Mouse (Mus musculus) frontal cortex, adult 2 months (tissue): ENCODE measurements around the gene Aspscr1. TPM values are rescaled to one million over a fixed set of nuclear protein-coding genes. Genes with fewer than 3 reads are reported as not detected.

Experiments used
- DNase-seq, 2 experiments: peaks; one replicate each; pipeline ENCODE4 v3.0.0; 2022; ENCODE audit warnings: low spot score in 1 of 2; ENCODE audit errors: extremely low spot score in 1 of 2
- polyA plus RNA-seq: library from polyadenylated mRNA; depleted of rRNA; stranded (reverse); fragments of >200 nt; gene quantifications from 2 replicates; pipeline ENCODE4 v1.2.3, GENCODE M21; 2012

Aspscr1 gene
- polyA plus RNA-seq, 1 experiment = 51.8 TPM

DNA sequence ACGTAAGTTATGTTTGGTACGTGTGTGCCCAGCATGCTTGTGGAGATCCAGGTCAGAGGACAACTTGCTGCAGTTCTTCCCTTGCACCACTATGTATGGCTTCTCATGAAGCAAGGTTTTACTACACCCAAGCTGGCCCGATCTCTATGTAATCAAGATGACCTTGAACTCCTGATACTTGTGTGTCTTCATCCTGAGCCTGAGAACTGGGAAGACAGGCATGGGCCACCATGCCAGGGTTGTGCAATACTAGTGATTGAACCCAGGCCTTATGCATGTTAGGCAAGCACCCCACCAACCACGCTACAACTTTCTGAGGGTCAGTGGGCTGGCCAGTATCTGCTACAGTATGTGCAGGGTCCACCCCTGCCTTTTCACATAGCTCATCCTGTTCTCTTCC is 4.2 kb downstream of the Aspscr1 start:
- no peak for DNase-seq

DNA sequence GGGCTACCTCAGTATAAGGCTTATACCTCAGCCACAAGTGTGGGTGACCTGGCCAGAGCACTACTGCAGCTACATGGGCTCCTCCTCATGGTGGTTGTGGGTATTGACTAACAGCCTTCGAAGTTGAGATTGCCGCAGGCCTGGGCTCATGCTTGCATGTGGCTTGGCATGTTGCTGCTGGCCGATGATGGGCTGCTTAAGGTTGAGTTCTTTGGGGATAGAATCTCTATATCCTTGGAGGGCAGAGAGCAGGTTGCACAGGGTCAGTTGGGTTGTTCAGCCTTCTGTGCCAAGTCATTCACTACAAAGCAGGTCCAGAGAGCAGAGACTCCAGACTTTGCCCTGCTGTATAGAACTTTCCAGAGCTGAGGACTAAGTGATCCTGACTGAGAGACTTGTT is 7.1 kb downstream of the Aspscr1 start:
- no peak for DNase-seq

DNA sequence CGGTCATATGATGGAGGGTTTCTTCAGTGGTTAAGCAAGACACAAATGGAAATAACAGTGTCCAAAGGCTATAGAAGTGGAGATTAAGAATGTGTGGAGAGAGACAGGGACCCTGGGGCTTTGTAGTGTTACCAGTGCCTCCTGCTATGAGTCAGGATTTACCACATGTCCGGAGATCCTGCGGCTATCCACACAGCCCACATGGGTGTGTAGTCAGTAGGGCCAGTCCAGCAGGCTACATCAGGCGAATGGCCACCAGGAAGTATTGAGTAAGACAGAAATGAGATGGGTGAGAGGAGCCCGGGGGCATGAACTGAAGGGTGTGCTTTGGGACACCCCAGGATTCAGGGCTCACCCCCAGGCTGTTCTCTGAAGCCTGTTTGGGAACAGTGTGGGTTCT is 9.9 kb downstream of the Aspscr1 start:
- DNase-seq = no peak

DNA sequence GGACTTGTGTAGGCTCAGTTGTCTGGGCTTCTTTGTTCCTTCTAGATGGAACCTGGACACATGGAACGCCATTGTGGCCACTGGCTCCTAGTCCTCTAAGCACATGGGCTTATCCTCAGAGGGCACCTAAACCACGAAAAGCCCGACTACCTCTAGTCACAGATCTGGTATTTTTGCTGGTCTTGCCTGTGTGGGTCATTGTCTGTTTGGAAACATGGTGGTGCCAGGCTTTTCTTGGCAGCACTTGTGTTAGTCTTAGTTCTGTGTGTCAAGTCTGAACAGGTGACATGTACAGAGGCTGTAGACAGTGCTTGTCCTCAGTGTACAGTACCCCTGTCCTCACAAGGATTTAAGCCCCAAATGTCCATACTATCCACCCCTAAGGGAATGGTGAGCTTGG is 10.8 kb downstream of the Aspscr1 start:
- no peak for DNase-seq

DNA sequence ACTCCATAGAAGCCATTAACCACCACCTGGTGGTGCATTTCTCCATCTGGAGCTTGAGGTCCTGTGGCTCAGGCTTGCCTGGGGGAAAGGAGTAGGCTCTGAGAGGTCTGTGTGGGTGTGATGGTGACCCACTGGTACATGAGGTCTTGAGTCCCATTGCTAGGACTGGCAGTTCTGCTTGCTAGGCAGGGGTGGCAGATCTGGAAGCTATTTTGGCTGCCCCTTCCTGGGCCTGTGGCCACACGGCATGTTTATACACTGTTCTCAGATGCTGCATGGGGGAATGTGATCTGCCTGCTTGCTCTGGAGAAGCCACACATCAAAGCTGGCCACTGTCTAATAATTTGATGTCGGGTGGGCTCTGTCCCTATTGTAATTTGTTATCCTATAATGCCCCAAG is 11.3 kb downstream of the Aspscr1 start:
- DNase-seq = no peak

DNA sequence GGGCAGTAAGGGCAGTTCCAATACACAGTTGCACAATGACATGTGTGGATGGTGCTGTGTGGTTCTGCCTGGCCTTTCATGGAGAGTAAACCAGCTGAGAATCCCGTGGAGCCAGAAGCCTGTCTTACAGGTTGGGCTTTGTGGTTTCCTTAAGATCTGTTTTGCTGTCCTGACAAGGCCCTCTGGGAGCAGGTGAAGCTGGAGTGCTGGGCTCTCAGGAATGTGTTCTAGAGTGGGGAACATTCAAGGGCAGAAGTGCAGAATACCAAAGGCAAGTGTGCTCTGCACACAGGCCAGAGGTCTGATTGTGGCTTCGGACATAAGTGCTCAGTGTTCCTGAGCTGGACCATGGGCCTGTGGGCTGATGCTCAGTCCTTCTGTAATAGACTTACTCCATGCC is 11.9 kb downstream of the Aspscr1 start:
- no peak for DNase-seq

DNA sequence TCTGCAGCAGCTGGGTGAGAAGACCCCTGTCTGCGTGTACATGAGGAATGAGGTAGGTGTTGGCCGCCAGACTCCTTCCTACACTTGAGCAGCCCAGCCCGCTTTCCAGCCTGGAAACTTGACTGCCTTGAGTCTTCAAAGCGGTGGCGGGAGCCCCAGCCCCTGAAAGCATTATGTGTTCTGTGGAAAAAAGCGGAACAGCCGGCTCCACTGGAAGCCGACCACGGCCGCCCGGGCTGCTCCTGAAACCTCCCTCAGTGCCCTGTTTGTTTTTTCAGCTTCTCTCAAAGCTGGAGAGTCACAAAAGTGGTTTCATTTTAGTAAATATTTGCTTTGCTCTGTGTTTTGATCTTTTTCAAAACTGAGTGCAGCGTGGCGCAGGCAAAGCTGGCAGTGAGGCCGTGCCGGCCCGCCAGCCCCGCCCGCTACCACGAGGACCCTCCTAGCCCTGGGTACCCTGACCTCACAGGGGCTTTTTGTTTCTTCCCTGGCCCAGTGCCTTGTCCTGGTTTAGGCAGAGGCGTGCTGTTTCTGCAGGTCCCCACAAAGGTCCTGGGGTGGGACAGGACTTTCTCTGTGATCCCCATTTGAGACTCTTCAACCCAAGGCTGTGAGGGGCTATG is 14.0 kb downstream of the Aspscr1 start:
- DNase-seq = no peak

DNA sequence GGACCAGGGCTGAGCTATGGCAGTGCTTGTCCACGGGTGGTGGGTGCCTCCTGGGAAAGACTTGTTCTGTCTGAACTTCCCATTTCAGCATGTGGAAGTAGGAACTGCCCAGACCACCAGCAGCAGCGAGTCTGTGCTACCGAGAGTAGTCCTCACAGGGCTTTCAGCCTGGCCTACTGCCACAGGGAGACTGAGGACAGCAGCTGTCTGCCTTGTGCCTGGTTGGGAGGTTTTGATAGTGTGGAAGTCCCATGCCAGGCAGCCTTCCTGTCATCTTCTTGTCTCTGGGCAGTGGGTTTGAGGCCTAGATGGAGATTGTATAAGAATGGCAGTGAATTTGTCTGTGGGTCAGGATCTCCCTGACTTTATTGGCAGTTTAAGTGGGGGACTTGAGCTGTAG is 16.6 kb downstream of the Aspscr1 start:
- no peak for DNase-seq

DNA sequence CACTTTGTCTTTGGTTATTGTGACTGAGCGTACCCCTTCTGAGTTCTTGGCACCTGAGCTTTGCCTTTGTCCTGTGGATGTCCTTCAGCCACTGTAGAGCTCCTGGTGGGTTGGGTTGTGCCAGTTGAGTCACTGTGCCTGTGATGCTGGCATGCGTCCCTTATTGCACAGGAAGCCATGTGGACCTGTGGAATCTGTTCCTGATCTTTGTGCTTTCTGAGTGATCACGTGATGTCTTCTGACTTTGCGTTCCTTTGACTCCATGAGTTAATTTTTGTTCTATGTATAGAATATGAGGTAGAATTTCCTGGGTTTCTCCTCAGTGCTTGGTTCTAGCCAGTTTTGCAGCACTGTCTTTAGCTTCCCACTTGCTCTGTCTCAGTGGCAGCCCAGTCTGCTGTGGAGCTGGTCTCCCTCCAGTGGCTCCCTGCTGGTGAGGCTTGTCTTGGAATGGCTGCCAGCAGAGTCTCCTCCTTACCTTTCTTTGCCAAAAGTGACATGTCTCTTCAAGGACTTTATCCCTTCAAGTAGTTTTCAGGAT is 19.8 kb downstream of the Aspscr1 start:
- peak in 1 of 2 experiments; percentile 46 for DNase-seq

DNA sequence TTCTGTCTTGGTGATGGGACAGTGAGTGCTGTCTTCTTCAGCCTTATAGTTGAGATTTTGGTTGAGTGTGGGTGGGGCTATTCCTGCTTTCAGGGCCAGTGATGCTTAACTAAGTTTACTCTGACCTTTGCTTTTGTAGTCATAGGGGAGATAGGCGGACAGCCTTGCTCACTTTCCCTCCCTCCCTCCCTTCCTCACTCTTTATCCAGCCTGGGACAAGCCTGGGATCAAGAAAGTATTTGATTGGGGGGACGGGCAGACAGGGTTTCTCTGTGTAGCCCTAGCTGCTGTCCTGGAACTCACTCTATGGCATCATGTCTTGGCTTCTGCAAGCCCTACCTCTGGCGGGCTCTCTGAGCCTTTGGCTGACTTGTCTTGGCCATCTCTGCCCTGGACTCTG is 20.7 kb downstream of the Aspscr1 start:
- DNase-seq = no peak

DNA sequence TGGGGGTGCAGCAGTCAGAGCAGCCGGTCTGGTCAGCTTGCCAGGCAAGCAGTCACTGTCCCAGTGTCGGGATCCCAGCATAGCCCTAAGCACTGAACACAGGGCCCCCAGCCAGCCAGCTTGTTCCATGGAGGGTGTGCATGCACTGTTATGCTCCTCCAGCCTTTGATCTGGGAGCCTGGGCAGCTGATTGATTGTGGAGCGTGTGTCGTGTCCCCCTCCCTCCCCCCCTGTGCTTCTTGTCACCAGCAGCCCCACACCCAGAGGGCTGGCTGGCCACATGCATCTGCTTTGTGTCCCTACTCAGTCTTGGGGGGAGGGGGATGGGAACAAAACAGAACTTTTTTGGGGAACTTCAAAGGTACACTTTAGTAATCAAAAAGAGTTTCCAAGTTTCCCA is 22.4 kb downstream of the Aspscr1 start:
- no peak for DNase-seq

DNA sequence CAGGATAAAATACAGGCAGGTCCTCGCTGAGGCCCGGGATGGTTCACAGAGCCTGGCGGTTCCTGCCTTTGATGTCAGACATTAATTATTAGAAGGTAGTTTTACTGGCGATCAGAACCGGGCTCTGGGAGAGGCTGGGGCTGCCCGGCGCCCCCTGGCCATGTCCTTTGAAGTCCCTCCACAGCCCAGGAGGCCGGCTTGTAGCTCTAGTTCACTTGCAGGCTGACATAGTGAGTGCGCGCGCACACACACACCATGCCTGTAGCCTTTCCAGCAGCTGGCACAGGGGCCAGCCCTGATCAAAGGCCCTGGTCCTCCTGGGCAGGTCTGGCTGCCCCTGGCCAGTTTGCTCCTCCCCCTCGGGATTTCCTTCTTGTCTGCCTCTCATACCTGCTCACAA is 22.9 kb downstream of the Aspscr1 start:
- DNase-seq = no peak

DNA sequence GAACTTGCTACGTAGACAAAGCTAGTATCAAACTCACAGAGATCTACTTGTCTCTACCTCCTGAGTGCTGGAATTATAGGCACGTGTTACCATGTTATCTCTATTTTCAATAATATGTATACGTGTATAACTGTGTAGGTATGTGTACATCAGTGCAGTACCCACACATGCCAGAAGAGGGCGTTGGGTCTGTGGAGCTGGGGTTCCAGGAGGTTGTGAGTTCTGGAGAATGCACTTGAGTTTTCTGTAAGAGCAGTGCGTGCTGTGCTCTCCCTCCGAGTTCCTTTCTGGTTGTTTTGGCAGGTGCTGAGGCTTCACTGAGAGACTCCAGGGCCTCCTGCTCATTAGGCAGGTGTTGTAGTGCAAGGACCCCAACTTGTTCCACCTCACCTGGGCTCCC is 23.8 kb downstream of the Aspscr1 start:
- DNase-seq = no peak

DNA sequence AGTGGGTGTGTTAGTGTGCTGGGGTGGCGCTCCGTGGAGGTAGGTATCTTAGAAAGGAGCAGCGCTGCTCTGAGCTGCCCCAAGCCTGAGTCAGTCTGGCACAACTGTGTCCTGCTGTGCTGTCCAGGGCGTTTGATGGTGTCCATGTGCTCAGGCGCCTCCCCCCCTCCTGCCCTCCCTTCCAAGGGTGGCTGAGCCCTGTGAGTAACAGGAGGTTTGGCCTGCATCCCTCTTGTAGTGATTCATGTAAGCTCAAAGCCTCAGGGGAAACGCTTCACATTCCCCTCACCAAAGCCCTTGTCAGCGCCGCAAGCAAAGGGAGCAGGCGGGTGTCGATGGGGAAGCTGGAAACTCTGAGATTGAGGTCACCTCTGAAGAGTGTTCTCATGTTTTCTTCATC is 25.0 kb downstream of the Aspscr1 start:
- no peak for DNase-seq

DNA sequence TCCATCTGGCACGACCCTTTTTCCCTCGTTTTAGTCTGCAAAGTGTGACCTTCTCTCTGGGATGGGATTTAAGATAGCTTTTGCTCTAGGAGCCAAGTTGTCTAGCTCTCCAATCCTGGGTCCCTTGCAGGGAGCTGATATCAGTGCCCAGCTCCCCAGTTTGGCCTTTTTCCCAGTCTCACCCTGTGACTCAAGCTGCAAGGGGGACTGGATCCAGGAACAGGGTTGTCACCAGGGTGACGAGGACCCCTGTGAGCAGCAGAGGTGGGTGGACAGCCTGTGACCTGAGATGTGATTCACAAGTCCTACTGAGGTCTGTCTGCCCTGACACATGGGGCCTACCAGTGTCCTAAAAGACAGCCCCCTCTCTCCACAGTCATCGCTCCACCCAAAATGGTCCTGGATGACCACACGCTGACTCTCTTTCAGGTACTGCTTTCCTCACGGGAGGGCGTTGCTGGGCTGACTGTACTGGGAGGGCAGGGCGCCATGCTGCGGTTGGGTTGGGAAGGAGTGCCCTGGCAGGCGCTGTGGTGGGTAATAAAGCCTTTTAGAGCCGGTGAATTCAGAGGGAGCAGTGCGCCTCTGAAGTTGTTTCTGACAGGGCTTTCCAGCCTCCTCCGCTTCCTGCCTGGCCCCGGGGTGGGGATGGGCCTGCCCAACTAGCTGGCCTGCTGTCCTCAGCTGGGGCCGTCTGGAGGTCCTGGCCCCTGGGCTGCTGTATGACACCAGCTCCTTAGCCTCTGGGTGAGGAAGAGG is 31.1 kb downstream of the Aspscr1 start:
- no peak for DNase-seq

DNA sequence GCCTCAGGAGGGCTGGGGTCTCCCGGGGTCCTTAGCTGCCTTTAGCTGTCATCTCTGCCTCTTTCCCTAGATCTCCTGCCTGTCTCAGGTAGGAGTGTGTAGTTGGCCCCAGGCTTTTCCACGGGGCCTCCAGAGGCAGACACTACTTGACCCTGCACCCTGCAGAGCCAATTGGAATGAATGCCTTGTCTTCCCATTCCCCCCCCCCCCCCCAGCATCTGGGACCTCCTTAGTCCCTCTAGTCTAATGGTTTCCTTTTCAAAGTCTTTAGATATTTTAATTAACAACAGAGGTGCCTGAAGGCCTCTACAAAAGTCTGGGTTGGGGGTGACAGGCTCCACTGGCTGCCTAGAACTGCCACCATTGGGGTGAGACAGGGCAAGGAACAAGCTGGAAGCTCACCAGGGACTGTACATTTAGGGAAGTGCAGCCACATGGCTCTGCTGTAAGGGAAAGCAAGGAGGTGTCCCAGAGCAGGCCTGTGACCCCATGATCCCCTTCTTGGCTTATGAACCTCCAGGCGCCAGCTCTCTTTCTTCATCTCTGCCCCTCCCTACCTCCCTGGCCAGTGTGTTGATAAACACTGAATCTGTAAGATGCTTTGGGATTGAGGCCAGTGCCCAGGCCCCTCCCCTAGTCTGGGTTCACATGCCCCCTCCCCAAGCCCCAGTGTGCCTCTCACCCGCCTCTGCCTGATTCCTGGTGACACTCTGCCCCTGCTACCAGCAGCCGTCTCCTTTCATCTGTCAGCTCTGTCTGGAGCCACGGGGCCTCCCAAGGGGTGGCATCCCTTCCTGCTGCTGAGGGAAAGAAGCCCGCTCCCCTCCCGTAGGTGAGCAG is 31.9 kb downstream of the Aspscr1 start:
- DNase-seq = no peak

DNA sequence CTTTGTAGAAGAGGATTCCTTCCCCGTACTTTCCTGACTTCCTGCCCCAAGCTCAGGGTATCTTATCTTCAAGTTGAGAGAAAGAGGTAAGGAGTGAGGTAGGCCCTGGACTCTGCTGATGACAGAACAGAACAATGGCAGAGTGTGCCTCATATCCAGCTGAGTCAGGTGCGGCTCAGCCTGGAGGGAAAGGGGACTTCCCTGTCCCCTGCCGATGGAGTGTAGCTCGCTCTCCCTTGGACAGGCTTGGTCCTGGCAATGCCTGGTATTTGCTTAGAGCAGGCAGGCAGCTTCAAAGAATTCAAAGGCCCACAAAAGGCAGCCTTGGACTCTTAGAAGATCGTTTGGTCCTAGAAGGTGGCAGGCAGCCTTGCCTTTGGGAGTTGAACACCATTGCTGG is 33.3 kb downstream of the Aspscr1 start:
- no peak for DNase-seq

DNA sequence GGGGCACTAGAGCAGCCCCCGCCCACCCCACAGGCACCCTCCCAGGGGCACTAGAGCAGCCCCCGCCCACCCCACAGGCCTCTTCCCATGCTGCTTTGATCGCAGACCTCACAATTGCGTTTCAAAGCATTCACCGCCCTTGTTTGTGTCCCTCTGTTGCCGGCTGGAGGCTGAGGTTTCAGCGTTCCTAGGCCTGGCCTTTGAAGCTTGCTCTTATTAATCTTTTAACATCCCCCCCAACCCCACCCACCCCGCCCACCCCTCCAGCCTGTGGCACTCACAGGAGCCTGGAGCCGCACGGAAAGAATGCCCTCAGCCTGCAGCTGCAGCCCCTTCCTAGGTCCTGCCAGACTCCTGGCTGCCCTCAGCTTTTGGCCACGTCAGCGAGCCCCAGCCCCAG is 34.5 kb downstream of the Aspscr1 start:
- no peak for DNase-seq

DNA sequence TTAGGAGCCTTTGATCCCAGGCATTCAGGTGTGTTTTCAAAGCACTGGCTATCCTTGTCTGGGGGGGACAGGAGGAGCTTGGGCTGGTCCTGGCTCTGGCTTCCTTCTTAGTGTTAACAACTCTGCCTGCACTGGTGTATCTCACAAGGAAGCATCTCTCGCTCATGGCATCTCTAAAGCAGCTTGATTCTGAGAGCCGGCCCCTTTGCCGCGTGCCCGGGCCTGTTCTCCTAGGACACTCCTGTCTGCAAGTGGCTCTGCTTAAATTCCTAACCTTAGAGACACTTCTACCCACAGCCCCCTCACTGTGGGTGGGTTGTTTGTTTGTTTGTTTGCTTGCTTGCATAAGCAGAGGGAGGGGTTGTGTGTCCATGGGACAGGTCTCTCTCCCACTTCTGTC is 35.2 kb downstream of the Aspscr1 start:
- DNase-seq = no peak

DNA sequence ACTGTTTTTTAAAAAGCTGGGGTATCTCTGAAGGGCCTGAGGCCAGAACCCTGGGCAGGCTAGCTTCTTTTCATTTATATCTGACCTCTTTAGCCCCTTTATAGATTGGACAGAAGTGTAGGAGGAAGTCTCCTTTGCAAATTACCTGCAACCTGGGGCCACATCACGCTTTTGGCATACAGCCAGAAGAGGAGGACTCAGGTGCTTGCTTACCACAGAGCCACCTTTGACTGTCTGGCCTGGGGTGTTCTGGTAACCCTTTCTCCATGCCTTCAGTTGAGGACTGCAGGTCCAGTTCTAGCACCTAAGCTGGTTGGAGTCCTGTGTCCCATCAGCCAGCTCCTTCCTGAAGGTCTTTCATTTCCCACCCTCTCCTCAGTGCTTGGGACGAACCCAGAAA is 36.8 kb downstream of the Aspscr1 start:
- no peak for DNase-seq

DNA sequence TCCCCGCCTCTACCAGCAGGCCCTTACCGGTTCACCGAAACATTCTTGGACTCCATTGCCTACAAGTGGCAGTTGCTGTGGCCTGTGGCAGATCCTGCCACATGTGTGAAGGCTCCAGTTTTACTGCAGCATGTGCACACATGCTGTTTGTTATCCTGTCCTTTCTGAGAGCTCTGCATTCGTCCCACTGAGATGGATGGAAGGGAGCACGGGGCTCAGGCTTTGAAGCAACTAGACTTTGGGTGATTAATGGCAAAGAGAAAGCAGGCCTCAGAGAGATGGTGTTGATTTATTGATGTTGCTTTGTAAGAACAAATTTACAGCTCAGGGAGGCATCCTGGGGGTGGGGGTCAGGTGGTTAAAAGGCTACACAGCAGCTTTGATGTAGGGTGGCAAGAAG is 37.9 kb downstream of the Aspscr1 start:
- no peak for DNase-seq
